Mouse (Mus musculus): ENCODE results near the gene Eml1. TPM values are rescaled to one million over a fixed set of nuclear protein-coding genes. Genes with fewer than 3 reads are reported as not detected.

Eml1 gene
- polyA plus RNA-seq, 1 experiment from 2014 or later = 27.8 TPM

DNA sequence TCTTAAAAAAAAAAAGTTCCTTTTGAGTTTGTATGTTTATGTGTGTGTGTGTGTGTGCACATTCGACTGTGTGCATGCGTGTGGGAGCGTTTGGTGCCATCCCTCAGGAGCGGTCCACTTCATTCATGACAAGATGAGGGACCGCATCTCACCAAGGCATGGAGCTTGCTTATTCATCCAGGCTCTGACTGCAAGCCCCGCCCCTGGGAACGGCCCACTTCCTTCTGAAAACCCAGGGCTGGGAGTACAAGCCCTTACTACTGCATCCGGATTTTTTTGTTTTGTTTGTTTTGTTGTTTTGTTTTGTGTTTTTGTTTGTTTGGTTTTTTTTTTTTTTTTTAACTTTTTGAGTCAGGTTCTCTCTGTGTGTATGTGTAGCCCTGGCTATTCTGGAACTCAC lies 148.6 kb downstream of the Eml1 start:
- no peak overlapping the region for H3K27ac ChIP-seq (ENCODE audit: low read depth, low read length)
- H3K9me3 ChIP-seq (ENCODE audit: control insufficient read depth) = no peaks in the 10 kb centered on the region
- no peak overlapping the region for H3K9ac ChIP-seq (ENCODE audit: low read depth, low read length)
- no peaks in the 10 kb centered on the region for H3K27me3 ChIP-seq (replicated peaks; ENCODE audit: control insufficient read depth, insufficient read depth, low read length)
- no peak for ATAC-seq
- 62% methylated on average over 8 of the region's 8 CpGs for WGBS
- H3K4me3 ChIP-seq (ENCODE audit: low read depth, low read length) = no peak overlapping the region
- H3K4me1 ChIP-seq (replicated peaks; ENCODE audit: control insufficient read depth, insufficient read depth, low read length) = no peaks in the 10 kb centered on the region
- H3K36me3 ChIP-seq (ENCODE audit: control insufficient read depth, insufficient read depth) = peaks cover 20% of the 10 kb centered on the region
- H3K4me2 ChIP-seq (replicated peaks; ENCODE audit: low read depth) = no peak overlapping the region
- no peak for TF ChIP-seq CTCF (IDR thresholded peaks at IDR 0.05; ENCODE audit: low read depth)

DNA sequence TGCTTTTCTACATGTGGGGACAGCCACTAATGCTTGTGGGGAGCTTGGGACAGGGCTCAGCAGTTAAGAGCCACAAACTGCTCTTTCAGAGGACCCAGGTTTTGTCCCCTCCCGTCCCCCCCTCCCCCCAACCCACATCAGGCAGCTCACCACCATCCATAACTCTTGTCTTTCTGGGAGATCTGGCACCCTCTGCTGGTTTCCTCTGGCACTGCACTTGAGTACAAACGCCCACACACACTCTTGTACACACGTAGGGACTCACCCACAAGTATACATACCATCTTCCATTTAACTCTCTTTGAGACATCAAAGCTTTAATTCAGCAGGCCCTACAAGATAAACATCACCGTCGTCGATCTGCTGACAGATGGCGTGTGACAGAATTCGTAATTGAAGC lies 158.5 kb downstream of the Eml1 start:
- no peak overlapping the region for H3K4me3 ChIP-seq (ENCODE audit: low read depth, low read length)
- H3K4me2 ChIP-seq (replicated peaks; ENCODE audit: low read depth) = no peak overlapping the region
- H3K9me3 ChIP-seq (ENCODE audit: control insufficient read depth) = no peaks in the 10 kb centered on the region
- H3K36me3 ChIP-seq (ENCODE audit: control insufficient read depth, insufficient read depth) = no peaks in the 10 kb centered on the region
- no peaks in the 10 kb centered on the region for H3K27me3 ChIP-seq (replicated peaks; ENCODE audit: control insufficient read depth, insufficient read depth, low read length)
- H3K9ac ChIP-seq (ENCODE audit: low read depth, low read length) = no peak overlapping the region
- peak; percentile 77 for TF ChIP-seq CTCF (IDR thresholded peaks at IDR 0.05; ENCODE audit: low read depth)
- no peak overlapping the region for H3K27ac ChIP-seq (ENCODE audit: low read depth, low read length)
- ATAC-seq = no peak
- 45% methylated on average over 8 of the region's 8 CpGs for WGBS
- no peaks in the 10 kb centered on the region for H3K4me1 ChIP-seq (replicated peaks; ENCODE audit: control insufficient read depth, insufficient read depth, low read length)

DNA sequence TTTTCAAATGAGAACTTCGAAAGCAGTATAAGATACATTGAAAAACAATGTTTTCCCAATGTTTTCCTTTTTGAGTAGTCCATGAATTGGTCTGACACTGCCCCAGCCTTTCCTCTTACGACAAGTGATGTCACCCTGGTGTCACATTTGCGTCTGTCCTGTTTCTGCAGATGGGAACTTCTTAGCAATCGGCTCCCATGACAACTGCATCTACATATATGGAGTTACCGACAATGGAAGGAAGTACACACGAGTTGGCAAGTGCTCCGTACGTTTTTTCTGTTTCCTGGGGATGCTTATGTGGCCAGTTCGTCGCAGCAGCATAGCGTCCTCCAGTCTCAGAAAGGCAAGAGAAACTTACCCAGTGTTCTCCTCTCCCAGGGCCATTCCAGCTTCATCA lies 163.7 kb downstream of the Eml1 start:
- H3K27me3 ChIP-seq (replicated peaks; ENCODE audit: control insufficient read depth, insufficient read depth, low read length) = no peaks in the 10 kb centered on the region
- WGBS = 82% methylated on average over 11 of the region's 11 CpGs
- H3K36me3 ChIP-seq (ENCODE audit: control insufficient read depth, insufficient read depth) = no peaks in the 10 kb centered on the region; the same call in 1 of the 2 replicates
- no peak overlapping the region for H3K4me2 ChIP-seq (replicated peaks; ENCODE audit: low read depth)
- no peaks in the 10 kb centered on the region for H3K4me1 ChIP-seq (replicated peaks; ENCODE audit: control insufficient read depth, insufficient read depth, low read length)
- ATAC-seq = no peak
- H3K9me3 ChIP-seq (ENCODE audit: control insufficient read depth) = no peaks in the 10 kb centered on the region
- no peak overlapping the region for H3K27ac ChIP-seq (ENCODE audit: low read depth, low read length)
- TF ChIP-seq CTCF (IDR thresholded peaks at IDR 0.05; ENCODE audit: low read depth) = no peak
- H3K4me3 ChIP-seq (ENCODE audit: low read depth, low read length) = no peak overlapping the region
- no peak overlapping the region for H3K9ac ChIP-seq (ENCODE audit: low read depth, low read length)

DNA sequence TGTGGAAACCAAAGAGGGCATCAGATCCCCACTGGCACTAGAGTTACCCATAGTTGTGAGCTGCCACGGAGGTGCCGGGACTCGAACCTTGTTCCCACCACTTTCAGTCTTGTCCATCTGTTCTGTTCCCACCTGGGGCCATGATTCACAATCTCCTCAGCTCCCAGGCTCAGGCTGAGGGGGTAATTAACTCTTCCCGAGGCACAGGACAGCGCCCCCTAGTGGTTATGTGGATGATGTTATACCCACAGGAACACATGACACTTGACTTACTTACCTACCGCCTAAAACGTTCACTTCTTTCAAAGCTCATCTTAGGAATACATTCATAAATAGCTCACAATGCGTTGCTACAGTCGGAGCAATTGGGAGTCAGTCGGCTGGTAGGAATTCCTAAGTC lies 165.7 kb downstream of the Eml1 start:
- Histone ChIP-seq H3K4me1 (replicated peaks; ENCODE audit: control insufficient read depth, insufficient read depth, low read length) (no peaks in the 10 kb centered on the region), H3K9me3 (ENCODE audit: control insufficient read depth) (no peaks in the 10 kb centered on the region), H3K4me2 (replicated peaks; ENCODE audit: low read depth) (no peak overlapping the region), H3K4me3 (ENCODE audit: low read depth, low read length) (no peak overlapping the region), H3K27ac (ENCODE audit: low read depth, low read length) (no peak overlapping the region), H3K9ac (ENCODE audit: low read depth, low read length) (no peak overlapping the region), H3K36me3 (ENCODE audit: control insufficient read depth, insufficient read depth) (no peaks in the 10 kb centered on the region; the same call in 1 of the 2 replicates), H3K27me3 (replicated peaks; ENCODE audit: control insufficient read depth, insufficient read depth, low read length) (no peaks in the 10 kb centered on the region)
- TF ChIP-seq CTCF (IDR thresholded peaks at IDR 0.05; ENCODE audit: low read depth) = peak; percentile 73
- WGBS = 72% methylated on average over 10 of the region's 10 CpGs
- no peak for ATAC-seq

DNA sequence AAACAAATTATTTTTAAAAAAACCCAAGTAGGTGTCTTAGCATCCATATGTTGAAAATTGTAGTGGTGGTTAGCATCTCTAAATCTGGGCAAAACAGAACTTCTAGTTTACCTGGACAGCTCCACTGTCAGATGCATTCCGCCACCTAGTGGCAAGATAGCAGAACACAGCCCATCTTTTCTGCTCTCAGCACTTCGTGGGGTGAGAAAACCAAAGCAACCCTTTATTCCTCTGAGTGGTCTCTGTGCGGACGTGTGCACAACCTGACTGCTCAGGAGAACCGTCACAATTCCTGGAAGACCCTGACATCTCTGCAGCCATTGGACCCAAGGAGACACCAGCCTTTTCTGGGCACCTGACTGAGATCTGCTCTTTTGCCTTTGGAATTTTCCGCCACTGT lies 170.3 kb downstream of the Eml1 start:
- 25% methylated on average over 6 of the region's 6 CpGs for WGBS

DNA sequence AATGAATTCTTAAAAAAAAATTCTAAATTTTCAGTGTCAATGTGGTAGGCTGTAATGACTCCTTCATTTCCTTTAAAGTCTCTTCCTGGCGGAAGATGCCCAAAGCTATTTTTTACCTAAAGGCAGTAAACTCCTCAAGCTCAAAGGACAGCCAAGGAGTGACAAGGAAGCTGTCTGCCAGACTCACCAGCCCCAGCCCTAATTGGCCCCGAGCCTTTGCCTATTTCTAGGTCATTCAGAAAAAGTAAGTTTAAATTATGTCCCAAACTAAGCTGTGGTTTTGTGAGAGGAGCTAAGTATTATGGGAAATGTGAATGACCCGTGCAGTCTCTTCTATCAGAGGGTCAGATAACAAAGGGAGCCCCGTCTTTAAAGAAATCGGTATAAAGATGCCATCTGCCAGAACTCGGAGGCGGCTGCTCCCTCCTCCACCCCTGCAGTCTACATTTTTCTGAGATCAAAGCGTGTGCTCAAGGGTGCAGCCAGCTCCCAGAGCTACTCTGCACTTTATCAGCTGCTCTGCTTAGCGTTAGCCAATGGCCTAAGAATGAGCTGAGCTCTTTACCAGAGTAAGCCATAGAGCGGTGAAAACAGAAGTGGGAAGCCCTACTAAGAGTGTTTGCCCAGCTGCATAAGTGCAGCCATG lies 175.9 kb downstream of the Eml1 start:
- H3K36me3 ChIP-seq (ENCODE audit: control insufficient read depth, insufficient read depth) = no peaks in the 10 kb centered on the region
- no peak overlapping the region for H3K9ac ChIP-seq (ENCODE audit: low read depth, low read length)
- H3K4me1 ChIP-seq (replicated peaks; ENCODE audit: control insufficient read depth, insufficient read depth, low read length) = no peaks in the 10 kb centered on the region
- H3K9me3 ChIP-seq (ENCODE audit: control insufficient read depth) = no peaks in the 10 kb centered on the region
- H3K4me2 ChIP-seq (replicated peaks; ENCODE audit: low read depth) = peak overlapping the region; percentile 28; the same call in 1 of the 2 replicates
- WGBS = 8% methylated on average over 10 of the region's 10 CpGs
- peak; percentile 45; the same call in 1 of the 2 replicates for ATAC-seq
- H3K27me3 ChIP-seq (replicated peaks; ENCODE audit: control insufficient read depth, insufficient read depth, low read length) = no peaks in the 10 kb centered on the region
- no peak for TF ChIP-seq CTCF (IDR thresholded peaks at IDR 0.05; ENCODE audit: low read depth)
- no peak overlapping the region for H3K4me3 ChIP-seq (ENCODE audit: low read depth, low read length)
- no peak overlapping the region for H3K27ac ChIP-seq (ENCODE audit: low read depth, low read length)

More for the DNA sequence above, 170.3 kb downstream of the Eml1 start:
- Histone ChIP-seq H3K9ac (ENCODE audit: low read depth, low read length) (no peak overlapping the region), H3K36me3 (ENCODE audit: control insufficient read depth, insufficient read depth) (no peaks in the 10 kb centered on the region; the same call in 1 of the 2 replicates), H3K4me1 (replicated peaks; ENCODE audit: control insufficient read depth, insufficient read depth, low read length) (no peaks in the 10 kb centered on the region), H3K27ac (ENCODE audit: low read depth, low read length) (no peak overlapping the region), H3K4me2 (replicated peaks; ENCODE audit: low read depth) (no peak overlapping the region), H3K4me3 (ENCODE audit: low read depth, low read length) (no peak overlapping the region), H3K27me3 (replicated peaks; ENCODE audit: control insufficient read depth, insufficient read depth, low read length) (no peaks in the 10 kb centered on the region), H3K9me3 (ENCODE audit: control insufficient read depth) (no peaks in the 10 kb centered on the region)
- peak; percentile 86 for TF ChIP-seq CTCF (IDR thresholded peaks at IDR 0.05; ENCODE audit: low read depth)
- 0 out of 2 replicates have a peak, but pooled peaks have one; percentile 31 for ATAC-seq
